Mouse (Mus musculus) granulocyte monocyte progenitor cell, adult 5-6 weeks (primary cell): ENCODE data around the gene Syt13. TPM values are rescaled to one million over a fixed set of nuclear protein-coding genes. Genes with fewer than 3 reads are reported as not detected.

Experiments used
- ATAC-seq: replicated peaks from 2 replicates; pipeline ENCODE4 v1.8.0; 2016; ENCODE audit warnings: mild to moderate bottlenecking, moderate TSS enrichment, inconsistent platforms; ENCODE audit not compliant: poor library complexity, severe bottlenecking
- total RNA-seq, 2 experiments: library from RNA; stranded (forward) in 1 of 2; stranded (reverse) in 1 of 2; fragments of 200-712, 200-1000 nt in 1 of 2; fragments of >200 nt in 1 of 2; fragmentation: Nextera tagmentation in 1 of 2; gene quantifications; 2 replicates each; pipeline ENCODE4 v1.2.3; 2014 to 2017

The Syt13 gene
- total RNA-seq (2014; fragmentation: Nextera tagmentation) (not detected in 2 replicates), total RNA-seq (2017) (not detected in 2 replicates)

DNA sequence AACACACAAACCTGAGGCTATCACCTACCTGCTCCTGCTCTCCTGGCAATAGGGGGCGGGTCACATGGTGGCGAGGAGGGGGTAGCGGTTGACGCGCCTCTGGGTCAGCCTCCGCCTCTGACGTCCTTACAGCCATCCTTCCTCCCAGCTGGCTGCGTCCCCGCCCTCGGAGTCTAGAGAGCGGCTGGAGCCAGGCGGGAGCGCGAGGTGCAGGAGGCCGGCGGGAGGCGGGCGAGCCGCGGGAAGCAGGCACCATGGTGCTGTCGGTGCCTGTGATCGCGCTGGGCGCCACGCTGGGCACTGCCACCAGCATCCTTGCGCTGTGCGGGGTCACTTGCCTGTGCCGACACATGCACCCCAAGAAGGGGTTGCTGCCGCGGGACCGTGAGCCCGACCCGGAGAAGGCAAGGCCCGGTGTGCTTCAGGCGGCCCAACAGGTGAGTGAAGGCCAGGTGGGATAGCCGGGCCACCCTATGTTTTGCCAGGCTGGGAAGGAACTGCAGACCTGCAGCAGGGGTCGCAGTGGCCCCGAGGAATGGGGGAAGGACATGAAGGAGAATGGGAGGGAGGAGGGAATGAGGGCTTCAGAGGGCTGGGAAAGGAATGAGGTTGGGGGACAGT, at the start of gene Syt13:
Gene Syt13, plus strand, starts transcription at position 166 of the 621 bp plus-strand sequence.
- ATAC-seq, result peak; percentile 67

GRCm38 (mm10) chr2:92866616-92867015, 48.3 kb upstream of the Syt13 start:
- no peak for ATAC-seq

GRCm38 (mm10) chr2:92870139-92870836, 44.6 kb upstream of the Syt13 start:
- no peak for ATAC-seq

DNA sequence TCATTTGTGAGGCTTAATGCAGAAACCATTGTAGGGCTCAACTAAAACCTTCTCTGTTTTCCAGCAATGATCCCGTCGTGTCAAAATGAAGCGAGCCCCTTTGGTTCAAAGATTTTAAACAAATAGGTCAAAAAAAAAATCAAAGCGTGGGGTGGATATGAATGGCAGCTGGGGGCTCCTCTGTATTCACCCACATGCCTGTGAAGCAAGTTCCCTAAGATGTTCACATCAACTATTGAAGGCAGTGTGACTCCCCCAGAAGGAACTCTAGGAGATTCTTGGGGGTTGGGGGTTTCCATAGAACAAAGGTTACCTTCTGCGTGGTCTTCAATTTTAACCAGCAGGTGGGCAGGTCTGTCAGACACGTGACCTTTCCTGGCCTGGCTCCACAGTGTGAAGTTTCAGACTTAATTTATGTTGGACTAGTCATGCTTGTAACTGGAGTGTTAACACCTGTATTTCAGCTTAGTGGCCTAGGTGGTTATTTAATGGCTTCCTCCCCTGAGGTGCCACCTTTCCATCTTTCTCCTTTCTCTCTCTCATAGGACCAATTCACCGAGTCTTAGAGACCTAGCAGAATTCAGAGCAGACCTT, 43.7 kb upstream of the Syt13 start:
- no peak for ATAC-seq

DNA sequence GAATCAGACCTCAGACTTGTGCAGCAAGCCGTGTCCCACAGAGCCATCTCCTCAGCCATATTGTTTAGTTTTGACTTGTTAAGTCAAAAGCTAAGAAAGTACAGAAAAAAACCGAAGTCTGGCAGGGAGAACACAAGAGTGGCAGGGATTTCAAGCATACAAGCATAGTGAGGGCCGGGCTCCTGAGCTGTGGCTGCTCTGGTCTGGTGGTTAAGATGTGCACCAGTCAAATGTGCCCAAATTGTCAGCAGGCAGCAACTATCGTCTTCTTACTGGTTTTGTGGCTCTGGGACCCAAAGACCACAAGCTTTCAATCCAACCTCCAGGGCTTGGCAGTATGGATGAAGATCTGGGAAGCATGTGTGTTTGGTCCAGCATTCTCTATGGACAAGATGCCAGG, 42.2 kb upstream of the Syt13 start:
- ATAC-seq, result no peak

- no peak for ATAC-seq
Observed at GRCm38 (mm10) chr2:92874592-92874991, 40.3 kb upstream of the Syt13 start.

GRCm38 (mm10) chr2:92877488-92877887, 37.4 kb upstream of the Syt13 start:
- ATAC-seq, result no peak

DNA sequence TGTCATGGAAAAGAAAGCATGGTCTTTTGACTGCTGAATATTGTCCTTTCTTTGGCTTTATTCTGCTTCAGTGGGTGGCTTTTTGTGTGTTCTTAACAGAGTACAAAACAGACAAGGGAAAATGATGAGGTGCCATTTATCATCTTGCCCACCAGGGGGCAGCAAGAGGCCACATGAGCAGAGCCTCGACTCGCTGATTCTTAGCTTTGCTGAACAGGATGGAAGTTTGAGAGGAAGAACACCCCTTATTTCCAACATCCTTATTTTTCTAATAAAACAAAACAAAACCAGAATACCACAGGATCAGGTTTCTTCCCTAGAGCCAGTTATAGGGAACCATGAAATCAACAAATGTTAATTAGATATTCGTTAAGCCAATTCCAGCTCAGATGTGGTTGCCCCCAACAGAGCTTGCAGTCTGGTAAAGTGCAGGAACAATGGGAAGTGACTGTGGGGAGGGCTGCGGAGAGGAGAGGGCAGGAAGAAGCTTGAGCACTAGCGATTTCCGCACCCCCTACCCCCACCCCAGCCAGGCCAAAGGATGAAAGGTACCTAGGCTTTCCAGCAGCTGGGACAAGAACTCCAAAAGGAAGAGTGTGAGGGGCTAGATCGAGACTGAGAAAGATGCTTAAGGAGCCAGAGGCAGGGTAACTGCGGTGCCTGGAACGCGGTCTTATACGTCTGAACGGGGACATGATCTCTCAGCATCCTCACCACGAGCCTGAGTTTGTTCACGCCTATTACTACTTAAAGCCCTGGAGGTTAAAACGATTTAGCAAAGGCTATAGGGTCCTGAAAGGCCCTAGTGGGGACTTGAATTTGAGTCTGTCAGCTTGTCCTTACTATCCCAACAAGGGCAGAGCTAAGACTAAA, 31.6 kb upstream of the Syt13 start:
- ATAC-seq, result peak; percentile 62; the same call in 1 of the 2 replicates

DNA sequence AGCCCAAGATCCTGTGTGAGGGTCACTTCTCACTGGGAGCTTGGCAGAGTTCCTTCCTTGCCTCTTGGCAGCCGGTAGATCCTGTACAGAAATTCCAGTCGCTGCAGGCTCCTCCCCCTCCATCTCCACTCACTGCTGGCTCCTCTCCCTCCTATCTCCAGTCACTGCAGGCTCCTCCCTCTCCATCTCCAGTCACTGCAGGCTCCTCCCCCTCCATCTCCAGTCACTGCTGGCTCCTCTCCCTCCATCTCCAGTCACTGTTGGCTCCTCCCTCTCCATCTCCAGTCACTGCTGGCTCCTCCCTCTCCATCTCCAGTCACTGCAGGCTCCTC, 31.0 kb upstream of the Syt13 start:
- 0 out of 2 replicates have a peak, but pooled peaks have one; percentile 22 for ATAC-seq

- no peak for ATAC-seq
Observed at GRCm38 (mm10) chr2:92884976-92885375, 29.9 kb upstream of the Syt13 start.

- ATAC-seq, result no peak
Observed at GRCm38 (mm10) chr2:92886862-92887261, 28.0 kb upstream of the Syt13 start.

GRCm38 (mm10) chr2:92892524-92892923, 22.4 kb upstream of the Syt13 start:
- no peak for ATAC-seq

DNA sequence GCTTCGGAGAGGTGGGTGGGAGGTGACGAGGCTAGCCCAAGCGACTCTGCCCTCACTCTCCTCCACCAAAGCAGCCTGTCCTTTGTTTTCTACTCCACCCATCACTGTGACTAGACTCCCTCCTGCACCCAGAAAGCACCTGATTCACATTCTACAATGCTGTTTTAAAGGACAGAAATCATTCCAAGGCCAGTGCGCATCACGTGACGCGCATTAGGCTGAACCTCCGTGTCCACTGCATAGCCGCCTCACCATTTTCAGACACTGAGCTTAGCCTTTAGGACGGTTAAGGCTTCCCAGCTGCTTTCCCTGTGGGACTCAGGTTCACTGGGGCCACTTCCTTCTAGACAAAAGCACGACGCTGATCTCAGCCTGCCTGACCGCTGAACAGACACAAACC, 11.2 kb upstream of the Syt13 start:
- no peak for ATAC-seq

DNA sequence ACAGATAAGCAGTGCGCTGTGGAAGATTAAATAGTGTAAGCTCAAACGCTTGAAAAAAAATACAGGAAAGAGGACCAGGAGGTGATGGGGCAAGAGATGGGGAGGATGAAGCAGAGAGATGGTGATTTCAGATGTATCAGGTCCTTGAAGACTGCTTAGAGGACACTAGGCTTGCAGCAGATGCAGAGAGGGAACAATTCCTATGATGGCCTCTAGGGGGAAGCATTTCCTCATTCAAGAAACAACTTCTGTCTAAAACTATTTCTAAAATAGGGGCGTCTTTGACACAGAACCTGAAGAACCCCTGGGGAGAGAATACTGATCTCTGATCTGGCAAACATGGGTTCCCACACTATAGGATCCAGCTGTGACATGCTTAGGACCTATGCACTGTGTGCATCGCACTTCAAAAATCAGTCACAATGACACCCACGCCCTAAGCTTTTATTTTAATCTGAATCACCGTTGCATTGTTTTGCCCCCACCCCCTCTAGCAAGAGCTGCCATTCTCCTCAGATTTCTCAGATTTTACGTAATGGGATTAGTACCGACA, 10.5 kb upstream of the Syt13 start:
- ATAC-seq, result peak; percentile 50; the same call in 1 of the 2 replicates

DNA sequence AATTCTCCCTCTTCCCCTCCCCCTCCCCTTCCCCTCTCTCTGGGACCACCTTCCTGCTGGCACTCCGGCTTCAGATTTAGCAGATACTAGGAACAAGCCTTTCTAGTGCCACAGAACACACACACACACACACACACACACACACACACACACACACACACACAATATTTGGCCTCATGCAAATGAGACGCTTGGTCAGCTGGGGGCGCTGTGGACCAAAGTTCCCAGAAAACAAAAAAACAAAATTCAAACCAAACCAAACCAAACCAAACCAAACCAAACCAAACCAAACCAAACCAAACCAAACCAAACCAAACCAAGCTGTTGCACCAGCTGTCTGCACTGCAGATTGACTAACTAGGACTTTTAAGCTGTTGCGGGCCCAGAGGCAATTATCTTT, 4.5 kb upstream of the Syt13 start:
- no peak for ATAC-seq

GRCm38 (mm10) chr2:92912312-92912711, 2.6 kb upstream of the Syt13 start:
- no peak for ATAC-seq

DNA sequence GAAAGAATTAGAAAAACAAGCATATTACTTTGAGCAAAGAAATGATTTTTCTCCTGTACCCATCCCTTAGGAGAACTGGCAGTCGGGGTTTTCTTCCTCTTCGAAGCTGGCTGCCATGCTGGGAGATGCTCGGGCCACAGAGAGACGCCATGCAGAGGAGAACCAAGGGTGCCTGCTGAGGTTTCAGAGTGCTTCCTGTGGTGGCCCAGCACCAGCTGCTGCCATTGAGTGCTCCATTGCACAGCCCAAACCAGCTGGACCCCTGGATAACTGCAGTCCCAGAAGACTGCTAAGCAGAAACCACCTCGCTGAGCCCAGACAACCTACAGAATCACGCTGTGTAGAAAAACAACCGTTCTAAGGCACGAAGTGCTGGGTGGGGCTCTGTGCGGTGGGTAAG, 1.6 kb upstream of the Syt13 start:
- ATAC-seq, result no peak

DNA sequence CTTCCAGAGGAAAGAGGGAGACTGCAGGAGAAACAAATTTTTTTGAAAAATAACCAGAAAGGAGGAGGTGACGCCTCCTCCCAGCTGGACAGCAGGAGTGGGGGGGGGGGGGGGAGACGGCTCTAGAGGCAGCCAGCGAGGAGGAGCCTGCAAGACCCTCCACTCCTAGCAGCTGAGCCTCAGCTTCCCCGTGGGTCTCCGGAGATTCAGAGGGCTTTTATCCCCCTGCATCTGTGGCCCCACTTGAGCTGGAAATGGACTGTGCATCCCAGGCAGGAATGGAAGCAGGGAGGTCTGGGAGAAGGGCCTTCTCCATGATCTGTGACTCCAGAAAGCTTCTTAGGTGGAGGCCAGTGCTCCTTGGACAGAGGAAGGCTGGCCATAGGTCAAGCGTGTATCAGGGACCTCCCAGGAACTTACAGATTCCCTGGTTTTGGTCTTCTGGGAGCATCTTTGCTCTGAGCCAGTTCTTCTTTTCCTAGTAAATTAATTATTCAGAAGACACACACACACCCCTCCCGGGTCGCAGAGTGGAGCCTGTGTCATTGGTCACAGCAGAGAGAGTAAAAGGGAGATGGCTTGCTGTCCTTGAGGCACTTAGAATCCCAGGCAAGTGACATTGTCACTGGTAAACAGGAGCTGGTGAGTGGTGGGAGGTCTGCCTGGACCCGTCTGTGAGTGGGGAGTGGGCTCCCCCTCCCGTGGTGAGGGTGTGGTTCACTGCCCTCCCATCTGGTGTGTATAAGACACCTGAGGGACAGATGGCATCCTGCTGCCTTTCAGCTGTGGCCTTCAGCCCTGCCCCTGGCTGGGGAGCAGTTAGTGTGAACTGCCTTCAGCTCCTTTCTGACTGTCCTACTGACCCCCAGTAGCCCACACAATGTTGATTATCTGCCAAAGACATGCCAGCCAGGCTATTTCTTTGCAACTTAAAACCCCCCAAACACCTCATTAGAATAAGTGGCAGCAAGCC, 1.0 kb downstream of the Syt13 start:
- no peak for ATAC-seq

GRCm38 (mm10) chr2:92917405-92918142, 2.7 kb downstream of the Syt13 start:
- ATAC-seq, result no peak
